Mouse (Mus musculus): ENCODE measurements at regions not wholly inside any gene's neighbourhood (a gene's known extent, or its start where the extent isn't known, plus 50 kb on each side); places are given as distances from the start of the nearest gene placed in this dataset.

GRCm38 (mm10) chr15:56604266-56604665 is 873.2 kb downstream of the Slc22a22 start:
- DNase-seq (ENCODE audit: low spot score in 2 of 2), result no peak

- no peak for DNase-seq (ENCODE audit: low spot score in 2 of 2)
Observed at GRCm38 (mm10) chr15:56592656-56593055, 884.8 kb downstream of the Slc22a22 start.

GRCm38 (mm10) chr15:56580745-56581515 is 896.5 kb downstream of the Slc22a22 start:
- DNase-seq (ENCODE audit: low spot score in 2 of 2), result no peak

- DNase-seq (ENCODE audit: low spot score in 2 of 2), result no peak
Observed at GRCm38 (mm10) chr15:56563192-56563591, 914.2 kb downstream of the Slc22a22 start.

- DNase-seq (ENCODE audit: low spot score in 2 of 2), result no peak
Observed at GRCm38 (mm10) chr15:56562785-56563184, 914.6 kb downstream of the Slc22a22 start.

- no peak for DNase-seq (ENCODE audit: low spot score in 2 of 2)
Observed at GRCm38 (mm10) chr15:56562143-56562542, 915.3 kb downstream of the Slc22a22 start.

- no peak for DNase-seq (ENCODE audit: low spot score in 2 of 2)
Observed at GRCm38 (mm10) chr15:56554386-56554785, 923.0 kb downstream of the Slc22a22 start.

- no peak for DNase-seq (ENCODE audit: low spot score in 2 of 2)
Observed at GRCm38 (mm10) chr15:56553851-56554250, 923.6 kb downstream of the Slc22a22 start.

- no peak for DNase-seq (ENCODE audit: low spot score in 2 of 2)
Observed at GRCm38 (mm10) chr15:56531529-56531928, 945.9 kb downstream of the Slc22a22 start.

- no peak for DNase-seq (ENCODE audit: low spot score in 2 of 2)
Observed at GRCm38 (mm10) chr15:56518379-56518778, 959.0 kb downstream of the Slc22a22 start.

GRCm38 (mm10) chr15:56516095-56516494 is 961.3 kb downstream of the Slc22a22 start:
- no peak for DNase-seq (ENCODE audit: low spot score in 2 of 2)

GRCm38 (mm10) chr15:56498774-56499173 is 978.7 kb downstream of the Slc22a22 start:
- DNase-seq (ENCODE audit: low spot score in 2 of 2), result no peak

GRCm38 (mm10) chr15:56497757-56498156 is 979.7 kb downstream of the Slc22a22 start:
- DNase-seq (ENCODE audit: low spot score in 2 of 2), result no peak

GRCm38 (mm10) chr15:56496355-56496754 is 981.1 kb downstream of the Slc22a22 start:
- DNase-seq (ENCODE audit: low spot score in 2 of 2), result no peak

GRCm38 (mm10) chr15:56485931-56486330 is 991.5 kb downstream of the Slc22a22 start:
- no peak for DNase-seq (ENCODE audit: low spot score in 2 of 2)

GRCm38 (mm10) chr15:56484693-56485092 is 992.7 kb downstream of the Slc22a22 start:
- no peak for DNase-seq (ENCODE audit: low spot score in 2 of 2)

GRCm38 (mm10) chr15:56479682-56480081 is 997.7 kb downstream of the Slc22a22 start:
- DNase-seq (ENCODE audit: low spot score in 2 of 2), result no peak

GRCm38 (mm10) chr15:56479015-56479414 is 998.4 kb downstream of the Slc22a22 start:
- DNase-seq (ENCODE audit: low spot score in 2 of 2), result no peak

GRCm38 (mm10) chr15:56473679-56474078 is 1003.7 kb downstream of the Slc22a22 start:
- no peak for DNase-seq (ENCODE audit: low spot score in 2 of 2)

- no peak for DNase-seq (ENCODE audit: low spot score in 2 of 2)
Observed at GRCm38 (mm10) chr15:56451881-56452280, 1025.5 kb downstream of the Slc22a22 start.

GRCm38 (mm10) chr15:56448015-56448645 is 1029.3 kb downstream of the Slc22a22 start:
- no peak for DNase-seq (ENCODE audit: low spot score in 2 of 2)

GRCm38 (mm10) chr15:56440171-56440570 is 1037.3 kb downstream of the Slc22a22 start:
- no peak for DNase-seq (ENCODE audit: low spot score in 2 of 2)

GRCm38 (mm10) chr15:56438370-56438769 is 1039.1 kb downstream of the Slc22a22 start:
- no peak for DNase-seq (ENCODE audit: low spot score in 2 of 2)

All from spleen, postnatal 14 days (tissue).